Mouse (Mus musculus) thymus, postnatal 4 days (tissue): ENCODE data around the gene Tes3-ps.

Experiments
- DNase-seq: peaks from one replicate; pipeline ENCODE4 v3.0.0; 2021

Tes3-ps gene

DNA sequence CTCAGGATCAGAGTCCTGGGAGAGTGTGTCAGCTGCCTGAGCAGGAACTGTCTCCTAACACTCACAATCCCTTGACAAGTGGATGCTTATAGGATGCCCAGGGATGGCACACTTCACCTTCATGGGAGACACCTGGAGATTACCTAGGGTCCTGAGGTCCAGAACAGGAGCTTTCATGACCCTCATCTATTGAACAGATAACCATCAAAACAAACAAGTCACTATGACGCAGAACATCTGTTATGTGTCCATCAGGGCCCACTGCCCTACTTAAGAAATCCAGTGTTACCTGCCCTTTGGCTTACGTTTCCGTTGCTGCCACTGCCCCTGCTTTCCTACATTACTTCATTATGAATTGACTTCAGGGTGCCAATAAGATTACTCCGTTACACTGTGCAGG, 12.7 kb downstream of the Tes3-ps start:
- DNase-seq, result no peak

GRCm38 (mm10) chr13:49507176-49507575, 14.1 kb downstream of the Tes3-ps start:
- no peak for DNase-seq

GRCm38 (mm10) chr13:49518761-49519160, 25.6 kb downstream of the Tes3-ps start:
- no peak for DNase-seq

GRCm38 (mm10) chr13:49526235-49526634, 33.1 kb downstream of the Tes3-ps start:
- no peak for DNase-seq

DNA sequence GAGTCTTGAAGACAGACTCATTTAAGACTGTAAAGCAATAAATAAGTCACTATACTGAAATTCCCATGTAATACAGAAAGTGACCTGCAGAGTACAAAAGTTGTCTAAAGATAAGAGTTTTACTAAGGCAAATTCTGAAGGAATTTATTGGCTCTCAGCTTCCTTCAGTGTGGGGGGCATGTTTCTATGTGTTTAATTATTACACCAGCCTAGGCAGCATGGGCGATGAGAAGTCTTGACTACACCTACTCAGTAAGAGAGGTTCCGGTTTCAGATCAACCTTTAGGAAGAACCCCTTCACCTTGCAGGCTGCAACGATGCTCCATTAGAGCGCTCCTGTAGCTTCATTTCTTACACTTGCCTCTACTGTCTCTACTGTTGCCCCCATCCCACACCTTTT, 37.5 kb downstream of the Tes3-ps start:
- no peak for DNase-seq

- DNase-seq, result no peak
These were observed 43.8 kb downstream of the Tes3-ps start for GRCm38 (mm10) chr13:49536946-49537345.

DNA sequence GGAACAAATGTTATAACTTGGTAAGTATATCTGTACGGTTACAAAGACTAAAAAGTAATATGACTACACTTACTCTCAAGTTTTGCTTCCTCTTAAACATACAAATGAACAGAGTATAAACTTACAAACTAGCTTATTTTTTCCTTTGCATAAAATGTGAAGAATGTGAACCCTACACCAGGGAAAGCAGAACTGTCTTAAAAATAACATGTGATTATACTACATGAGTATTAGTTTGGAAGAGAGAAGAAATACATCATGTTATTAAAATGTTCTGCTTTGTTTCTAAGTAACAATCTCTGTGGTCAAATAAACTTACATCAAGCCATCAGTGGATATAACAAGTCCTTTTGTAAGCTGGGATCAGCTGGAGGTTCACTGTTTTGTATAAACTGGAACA, 45.6 kb downstream of the Tes3-ps start:
- no peak for DNase-seq

DNA sequence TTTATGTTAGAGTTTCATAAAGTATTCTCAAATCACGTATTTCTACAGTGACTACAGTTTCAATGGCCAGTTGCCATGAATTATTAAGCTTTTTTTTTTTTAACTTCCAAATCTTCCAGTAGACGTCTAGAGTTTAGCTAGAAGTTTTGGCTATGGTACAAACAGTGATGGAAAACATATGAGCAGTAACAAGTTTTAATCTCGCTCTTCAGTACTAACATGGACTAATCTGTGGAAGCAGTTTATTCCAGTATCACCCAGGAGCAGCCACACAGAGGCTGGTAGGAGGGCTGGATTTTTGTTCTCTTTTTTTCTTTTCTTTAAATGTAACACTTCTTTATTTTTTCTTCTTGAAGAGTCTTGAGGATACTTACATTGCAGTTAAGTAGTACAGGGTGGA, 51.2 kb downstream of the Tes3-ps start, which contains the start of gene Aspn:
Gene Aspn, plus strand, starts transcription at position 165 of the 400 bp plus-strand sequence.
- DNase-seq, result no peak

- DNase-seq, result no peak
These were observed 52.5 kb downstream of the Tes3-ps start for GRCm38 (mm10) chr13:49545646-49546045.
